Mouse (Mus musculus): ENCODE measurements around the gene Dnajc16. TPM values are rescaled to one million over a fixed set of nuclear protein-coding genes. Genes with fewer than 3 reads are reported as not detected.

The Dnajc16 gene
- polyA plus RNA-seq, 1 experiment from 2014 or later = 3.1 TPM

DNA sequence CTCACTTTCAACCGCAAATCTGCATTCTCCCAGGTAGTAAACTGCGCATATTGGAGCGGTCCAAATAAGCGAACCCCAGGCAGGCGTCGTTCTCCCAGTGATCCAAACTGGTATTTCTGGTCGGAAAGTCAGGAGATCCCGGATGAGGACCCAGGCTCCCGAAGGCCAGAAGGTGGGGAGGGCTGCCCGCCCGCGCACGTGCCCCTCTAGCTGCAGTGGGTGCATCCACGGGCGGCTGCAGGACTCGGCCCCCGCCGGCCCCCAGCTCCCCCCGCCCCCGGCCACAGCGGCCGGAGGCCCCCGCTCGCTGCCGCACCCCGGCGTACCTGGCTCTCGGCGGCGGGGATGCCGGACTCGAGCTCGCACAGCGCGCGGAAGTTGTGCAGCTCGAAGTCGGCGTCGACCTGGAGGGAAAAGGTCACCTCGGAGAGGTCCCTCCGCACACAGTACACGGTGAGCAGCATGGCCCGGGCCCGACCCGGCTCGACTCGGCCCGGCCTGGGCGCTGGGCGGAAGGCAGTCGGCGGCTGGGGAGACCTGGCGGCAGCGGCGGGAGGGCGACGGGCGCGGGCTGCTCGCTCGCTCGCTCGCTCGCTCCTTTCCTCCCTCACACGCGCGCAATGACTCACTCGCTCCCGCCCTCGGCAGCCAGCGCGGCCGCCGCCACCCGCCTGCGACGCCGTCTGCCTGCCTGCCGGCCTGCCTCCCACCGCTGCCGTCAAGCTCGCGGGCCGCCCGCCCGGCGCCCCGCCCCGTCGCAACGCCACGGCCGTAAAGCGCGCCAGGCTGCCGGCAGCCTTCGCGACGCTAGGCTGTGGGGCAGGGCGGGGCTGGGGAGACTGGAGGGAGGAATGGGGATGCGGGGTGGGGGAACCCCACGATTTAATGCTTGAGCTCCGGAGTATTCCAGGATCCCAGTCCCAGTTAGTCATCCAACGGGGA lies 67.7 kb downstream of the Dnajc16 start, which contains the start of gene Ddi2:
TSS of gene Ddi2 (minus strand) at position 689 of the 942 bp plus-strand sequence.
- 0 out of 2 replicates have a peak, but pooled peaks cover 4% of the 10 kb centered on the region for H3K9me3 ChIP-seq (ENCODE audit: control insufficient read depth, low read length)
- 1% methylated on average over 24 of the region's 105 CpGs for WGBS
- H3K9ac ChIP-seq (ENCODE audit: low read depth, low read length) = peak within 1 kb of the TSS; percentile 95
- H3K4me2 ChIP-seq (ENCODE audit: low read depth, low read length) = peak within 1 kb of the TSS; percentile 69
- H3K27me3 ChIP-seq (replicated peaks; ENCODE audit: control insufficient read depth, insufficient read depth, low read length) = no peaks in the 10 kb centered on the region
- DNase-seq (ENCODE audit: low spot score) (peak; percentile 95), ATAC-seq (ENCODE audit: low read depth) (peak; percentile 90)
- peaks cover 9% of the 10 kb centered on the region for H3K36me3 ChIP-seq (ENCODE audit: control insufficient read depth, insufficient read depth, low read length)
- H3K4me1 ChIP-seq (ENCODE audit: control insufficient read depth, insufficient read depth, low read length) = peaks cover 19% of the 10 kb centered on the region
- H3K27ac ChIP-seq (replicated peaks; ENCODE audit: low read depth, low read length) = peak within 1 kb of the TSS; percentile 93
- H3K4me3 ChIP-seq (ENCODE audit: low read depth, low read length) = peak within 1 kb of the TSS; percentile 99

- H3K9me3 ChIP-seq (ENCODE audit: control insufficient read depth, low read length) = 0 out of 2 replicates have a peak, but pooled peaks cover 4% of the 10 kb centered on the region
- no peak overlapping the region for H3K27ac ChIP-seq (replicated peaks; ENCODE audit: low read depth, low read length)
- peaks cover 12% of the 10 kb centered on the region for H3K36me3 ChIP-seq (ENCODE audit: control insufficient read depth, insufficient read depth, low read length)
- H3K4me2 ChIP-seq (ENCODE audit: low read depth, low read length) = peak overlapping the region; percentile 69
- WGBS = 52% methylated on average over 6 of the region's 6 CpGs
- DNase-seq (ENCODE audit: low spot score) = no peak
- peak overlapping the region; percentile 99 for H3K4me3 ChIP-seq (ENCODE audit: low read depth, low read length)
- H3K9ac ChIP-seq (ENCODE audit: low read depth, low read length) = peak overlapping the region; percentile 95
- ATAC-seq (ENCODE audit: low read depth) = no peak
- no peaks in the 10 kb centered on the region for H3K27me3 ChIP-seq (replicated peaks; ENCODE audit: control insufficient read depth, insufficient read depth, low read length)
- H3K4me1 ChIP-seq (ENCODE audit: control insufficient read depth, insufficient read depth, low read length) = peaks cover 19% of the 10 kb centered on the region
Measured at GRCm38 (mm10) chr4:141721961-141722360, 68.8 kb downstream of the Dnajc16 start.

GRCm38 (mm10) chr4:141720761-141721523 lies 69.8 kb downstream of the Dnajc16 start:
- DNase-seq (ENCODE audit: low spot score) (peak; percentile 87), ATAC-seq (ENCODE audit: low read depth) (peak; percentile 59)
- WGBS = 64% methylated on average over 6 of the region's 6 CpGs
- Histone ChIP-seq H3K36me3 (ENCODE audit: control insufficient read depth, insufficient read depth, low read length) (peaks cover 17% of the 10 kb centered on the region), H3K9ac (ENCODE audit: low read depth, low read length) (0 out of 2 replicates have a peak overlapping the region, but pooled peaks have one; percentile 95), H3K4me3 (ENCODE audit: low read depth, low read length) (peak overlapping the region; percentile 99), H3K4me2 (ENCODE audit: low read depth, low read length) (peak overlapping the region; percentile 69), H3K4me1 (ENCODE audit: control insufficient read depth, insufficient read depth, low read length) (peaks cover 19% of the 10 kb centered on the region), H3K27me3 (replicated peaks; ENCODE audit: control insufficient read depth, insufficient read depth, low read length) (no peaks in the 10 kb centered on the region), H3K9me3 (ENCODE audit: control insufficient read depth, low read length) (0 out of 2 replicates have a peak, but pooled peaks cover 4% of the 10 kb centered on the region), H3K27ac (replicated peaks; ENCODE audit: low read depth, low read length) (peak overlapping the region; percentile 39; the same call in 1 of the 2 replicates)

DNA sequence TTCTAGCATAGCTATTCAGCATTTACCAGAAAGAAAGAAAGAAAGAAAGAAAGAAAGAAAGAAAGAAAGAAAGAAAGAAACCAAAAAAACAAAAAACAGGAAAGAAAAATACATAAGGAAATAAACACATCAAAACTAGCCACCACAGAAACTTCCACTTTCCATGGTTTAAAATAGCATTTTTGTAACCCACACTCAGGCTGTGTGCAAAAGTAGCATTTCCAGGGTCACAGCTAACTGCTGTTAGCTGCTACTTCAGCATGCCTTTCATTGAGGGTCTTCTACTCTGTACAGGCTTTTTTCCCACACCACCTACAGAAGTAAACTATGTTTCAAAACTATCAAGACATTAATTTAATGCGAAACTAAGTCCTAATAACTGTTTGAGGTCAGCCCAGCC lies 71.4 kb downstream of the Dnajc16 start:
- Histone ChIP-seq H3K27me3 (replicated peaks; ENCODE audit: control insufficient read depth, insufficient read depth, low read length) (no peaks in the 10 kb centered on the region), H3K4me2 (ENCODE audit: low read depth, low read length) (no peak overlapping the region), H3K36me3 (ENCODE audit: control insufficient read depth, insufficient read depth, low read length) (peaks cover 17% of the 10 kb centered on the region), H3K9me3 (ENCODE audit: control insufficient read depth, low read length) (0 out of 2 replicates have a peak, but pooled peaks cover 4% of the 10 kb centered on the region), H3K27ac (replicated peaks; ENCODE audit: low read depth, low read length) (no peak overlapping the region), H3K9ac (ENCODE audit: low read depth, low read length) (0 out of 2 replicates have a peak overlapping the region, but pooled peaks have one; percentile 22), H3K4me1 (ENCODE audit: control insufficient read depth, insufficient read depth, low read length) (peaks cover 23% of the 10 kb centered on the region), H3K4me3 (ENCODE audit: low read depth, low read length) (no peak overlapping the region)
- DNase-seq (ENCODE audit: low spot score) = no peak
- 81% methylated on average over 1 of the region's 1 CpGs for WGBS
- no peak for ATAC-seq (ENCODE audit: low read depth)

- peaks cover 16% of the 10 kb centered on the region; the same call in 1 of the 2 replicates for H3K4me1 ChIP-seq (ENCODE audit: control insufficient read depth, insufficient read depth, low read length)
- no peak for DNase-seq (ENCODE audit: low spot score)
Measured at GRCm38 (mm10) chr4:141717633-141718032, 73.1 kb downstream of the Dnajc16 start.

DNA sequence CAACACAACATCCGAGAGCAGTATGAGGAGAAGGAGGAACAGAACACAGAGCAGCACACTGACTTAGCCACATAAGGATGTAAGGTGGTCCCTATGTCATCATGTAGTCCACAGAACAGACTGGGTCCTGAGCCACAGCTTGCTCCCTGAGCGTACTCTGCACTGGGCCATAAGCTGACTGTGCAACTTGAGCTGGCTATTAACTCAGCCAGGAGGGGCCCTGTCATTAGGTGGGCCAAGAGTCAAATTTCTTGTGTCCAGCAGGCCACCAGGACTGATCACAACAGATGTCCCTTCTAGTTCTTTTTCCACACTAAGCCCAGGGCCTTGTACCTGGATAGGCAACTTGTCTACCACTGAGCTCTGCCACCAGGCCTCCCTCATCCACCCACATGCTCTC lies 75.7 kb downstream of the Dnajc16 start:
- Histone ChIP-seq H3K4me3 (ENCODE audit: low read depth, low read length) (no peak overlapping the region), H3K27me3 (replicated peaks; ENCODE audit: control insufficient read depth, insufficient read depth, low read length) (no peaks in the 10 kb centered on the region), H3K4me1 (ENCODE audit: control insufficient read depth, insufficient read depth, low read length) (0 out of 2 replicates have a peak, but pooled peaks cover 4% of the 10 kb centered on the region), H3K9me3 (ENCODE audit: control insufficient read depth, low read length) (0 out of 2 replicates have a peak, but pooled peaks cover under 1% of the 10 kb centered on the region), H3K9ac (ENCODE audit: low read depth, low read length) (no peak overlapping the region), H3K36me3 (ENCODE audit: control insufficient read depth, insufficient read depth, low read length) (peaks cover 44% of the 10 kb centered on the region), H3K27ac (replicated peaks; ENCODE audit: low read depth, low read length) (0 out of 2 replicates have a peak overlapping the region, but pooled peaks have one; percentile 0), H3K4me2 (ENCODE audit: low read depth, low read length) (no peak overlapping the region)
- DNase-seq (ENCODE audit: low spot score) (peak; percentile 40), ATAC-seq (ENCODE audit: low read depth) (peak; percentile 77)
- WGBS = 43% methylated on average over 2 of the region's 2 CpGs

More at GRCm38 (mm10) chr4:141717633-141718032, 73.1 kb downstream of the Dnajc16 start:
- Histone ChIP-seq H3K27me3 (replicated peaks; ENCODE audit: control insufficient read depth, insufficient read depth, low read length) (no peaks in the 10 kb centered on the region), H3K9ac (ENCODE audit: low read depth, low read length) (no peak overlapping the region), H3K9me3 (ENCODE audit: control insufficient read depth, low read length) (0 out of 2 replicates have a peak, but pooled peaks cover 4% of the 10 kb centered on the region), H3K36me3 (ENCODE audit: control insufficient read depth, insufficient read depth, low read length) (peaks cover 26% of the 10 kb centered on the region), H3K4me2 (ENCODE audit: low read depth, low read length) (no peak overlapping the region), H3K27ac (replicated peaks; ENCODE audit: low read depth, low read length) (no peak overlapping the region), H3K4me3 (ENCODE audit: low read depth, low read length) (no peak overlapping the region)
- WGBS = 71% methylated on average over 4 of the region's 4 CpGs
- no peak for ATAC-seq (ENCODE audit: low read depth)

- Histone ChIP-seq H3K4me2 (ENCODE audit: low read depth, low read length) (no peak overlapping the region), H3K9me3 (ENCODE audit: control insufficient read depth, low read length) (no peaks in the 10 kb centered on the region), H3K36me3 (ENCODE audit: control insufficient read depth, insufficient read depth, low read length) (peaks cover 53% of the 10 kb centered on the region), H3K9ac (ENCODE audit: low read depth, low read length) (no peak overlapping the region), H3K27me3 (replicated peaks; ENCODE audit: control insufficient read depth, insufficient read depth, low read length) (no peaks in the 10 kb centered on the region), H3K27ac (replicated peaks; ENCODE audit: low read depth, low read length) (no peak overlapping the region), H3K4me1 (ENCODE audit: control insufficient read depth, insufficient read depth, low read length) (0 out of 2 replicates have a peak, but pooled peaks cover 4% of the 10 kb centered on the region), H3K4me3 (ENCODE audit: low read depth, low read length) (no peak overlapping the region)
- ATAC-seq (ENCODE audit: low read depth) (no peak), DNase-seq (ENCODE audit: low spot score) (no peak)
- WGBS = 81% methylated on average over 5 of the region's 5 CpGs
Measured at GRCm38 (mm10) chr4:141713598-141714142, 77.1 kb downstream of the Dnajc16 start.

GRCm38 (mm10) chr4:141711250-141711649 lies 79.5 kb downstream of the Dnajc16 start:
- peaks cover 69% of the 10 kb centered on the region for H3K36me3 ChIP-seq (ENCODE audit: control insufficient read depth, insufficient read depth, low read length)
- WGBS = 100% methylated on average over 1 of the region's 1 CpGs
- no peak for ATAC-seq (ENCODE audit: low read depth)

More at GRCm38 (mm10) chr4:141711250-141711649, 79.5 kb downstream of the Dnajc16 start:
- no peak overlapping the region for H3K27ac ChIP-seq (replicated peaks; ENCODE audit: low read depth, low read length)
- no peak overlapping the region for H3K9ac ChIP-seq (ENCODE audit: low read depth, low read length)
- DNase-seq (ENCODE audit: low spot score) = no peak
- H3K9me3 ChIP-seq (ENCODE audit: control insufficient read depth, low read length) = no peaks in the 10 kb centered on the region
- H3K4me3 ChIP-seq (ENCODE audit: low read depth, low read length) = no peak overlapping the region
- H3K27me3 ChIP-seq (replicated peaks; ENCODE audit: control insufficient read depth, insufficient read depth, low read length) = no peaks in the 10 kb centered on the region
- H3K4me1 ChIP-seq (ENCODE audit: control insufficient read depth, insufficient read depth, low read length) = 0 out of 2 replicates have a peak, but pooled peaks cover 4% of the 10 kb centered on the region
- H3K4me2 ChIP-seq (ENCODE audit: low read depth, low read length) = no peak overlapping the region
